Comparison of ENCODE assay signal across 16 mouse cellular contexts in the genomic region with DNA sequence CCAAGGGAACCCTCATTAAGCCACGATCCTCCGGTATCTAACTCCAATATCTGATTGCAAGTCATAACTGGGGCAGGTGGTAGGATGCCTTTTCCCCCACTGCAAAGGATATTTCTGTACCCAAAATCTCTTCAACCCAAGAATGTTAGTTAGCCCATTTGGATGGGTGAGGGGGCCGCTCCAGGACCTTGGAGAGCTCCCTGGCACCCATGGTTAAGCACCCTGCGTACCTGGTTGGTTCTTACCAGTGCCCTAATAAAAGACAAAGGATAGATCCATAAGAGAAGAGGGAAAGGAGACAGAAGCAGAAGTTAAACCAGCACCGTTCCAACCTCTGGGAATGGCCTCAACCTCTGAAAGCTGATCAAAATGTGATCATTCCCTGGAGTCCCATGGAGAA.
A peak's percentile ranks its signal among the peaks of the same experiment; 100 is the strongest.
DNase-seq lines count a peak whose midpoint lies in the region; ATAC-seq and TF ChIP-seq lines count a peak whose summit lies in the region.
"Had no signal": no experiment of that assay in that cellular context is flagged by ENCODE, and none has a peak within 500 bp of the region (broad histone marks: within the 10 kb centered on the region; RNA-seq: fewer than 3 reads in every experiment).

No protein-coding gene starts in this region.

- TF ChIP-seq POLR2A in CH12.LX (IDR thresholded peaks at IDR 0.05; ENCODE audit: low read depth, low read length) = no peak

- no peaks in the 10 kb centered on the region for H3K36me3 ChIP-seq in kidney, postnatal 0 days (ENCODE audit: insufficient read depth, low read length)
- H3K36me3 ChIP-seq in kidney, embryonic 16.5 days (ENCODE audit: insufficient read depth, low read length) = no peaks in the 10 kb centered on the region
- no peaks in the 10 kb centered on the region for H3K36me3 ChIP-seq in CH12.LX (replicated peaks in 1 of 2; ENCODE audit: control insufficient read depth in 1 of 2, insufficient read depth in 1 of 2, low read length in 1 of 2)
- H3K36me3 ChIP-seq: embryonic facial prominence, embryonic 15.5 days; heart, embryonic 10.5 days had no signal

- TF ChIP-seq RAD21 in CH12.LX (IDR thresholded peaks at IDR 0.05; ENCODE audit: low read depth, low read length) = no peak

- dilution Hi-C loops in CH12.LX (cut with MboI; ENCODE audit: extremely low pct_ligation_motif_present, extremely low pct_unique_long_range_greater_than_20kb, low sequenced_read_pairs) = no loop called here

- TF ChIP-seq CTCF in kidney, postnatal 0 days (IDR thresholded peaks at IDR 0.05; ENCODE audit: low read depth) = no peak
- no peak for TF ChIP-seq CTCF in CH12.LX (conservative IDR thresholded peaks at IDR 0.05 in 1 of 2, IDR thresholded peaks at IDR 0.05 in 1 of 2; ENCODE audit: low read depth in 2 of 2, low read length in 2 of 2)
- no peak for TF ChIP-seq CTCF in layer of hippocampus, adult 2 months (conservative IDR thresholded peaks at IDR 0.05)

- peak; percentile 22 for DNase-seq in kidney, postnatal 0 days (ENCODE audit: low spot score)
- peak; percentile 3 for DNase-seq in CH12.LX (ENCODE audit: extremely low read depth)
- peak; percentile 13 for DNase-seq in WW6 (ENCODE audit: low read depth, low spot score)
- peak; percentile 42 for DNase-seq in forelimb bud, embryonic 11.5 days (ENCODE audit: low read depth, low spot score)
- DNase-seq in urinary bladder, adult 18-20 months (ENCODE audit: low spot score in 2 of 2) = no peak
- no peak for DNase-seq in layer of hippocampus, adult 2 months (ENCODE audit: low spot score in 2 of 2)
- DNase-seq: cerebellum, adult 8-10 months; heart, postnatal 36 days; kidney, adult 9 months; lung, adult 2 months had no signal

- in situ Hi-C loops in CH12.LX (cut with MboI; ENCODE audit: low pct_ligation_motif_present, low pct_unique_long_range_greater_than_20kb, low sequenced_read_pairs) = no loop called here

- no peaks in the 10 kb centered on the region for H3K27me3 ChIP-seq in kidney, postnatal 0 days (ENCODE audit: insufficient read depth, low read length)
- H3K27me3 ChIP-seq in kidney, embryonic 16.5 days (ENCODE audit: insufficient read depth, low read length) = no peaks in the 10 kb centered on the region
- peaks cover 17% of the 10 kb centered on the region for H3K27me3 ChIP-seq in CH12.LX (replicated peaks)
- H3K27me3 ChIP-seq: embryonic facial prominence, embryonic 15.5 days; megakaryocyte, embryonic 14.5 days had no signal

- no peaks in the 10 kb centered on the region for H3K4me1 ChIP-seq in kidney, postnatal 0 days (replicated peaks; ENCODE audit: insufficient read depth, low read length)
- H3K4me1 ChIP-seq in kidney, embryonic 16.5 days (ENCODE audit: insufficient read depth, low read length) = no peaks in the 10 kb centered on the region
- H3K4me1 ChIP-seq in CH12.LX (ENCODE audit: control insufficient read depth in 1 of 2, insufficient read depth in 2 of 2) = no peaks in the 10 kb centered on the region
- H3K4me1 ChIP-seq: embryonic facial prominence, embryonic 15.5 days; heart, embryonic 10.5 days; megakaryocyte, embryonic 14.5 days had no signal

- no peak overlapping the region for H3K9ac ChIP-seq in kidney, postnatal 0 days (ENCODE audit: low read depth, low read length)
- H3K9ac ChIP-seq in kidney, embryonic 16.5 days (replicated peaks; ENCODE audit: low read length) = no peak overlapping the region
- no peak overlapping the region for H3K9ac ChIP-seq in CH12.LX (ENCODE audit: insufficient read depth, low read depth)
- H3K9ac ChIP-seq: embryonic facial prominence, embryonic 15.5 days had no signal

- WGBS in kidney, postnatal 0 days = 59% methylated on average over 5 of the region's 5 CpGs
- WGBS in kidney, embryonic 16.5 days = 61% methylated on average over 5 of the region's 5 CpGs

- H3K9me3 ChIP-seq in kidney, postnatal 0 days (replicated peaks; ENCODE audit: low read length) = no peaks in the 10 kb centered on the region
- H3K9me3 ChIP-seq in kidney, embryonic 16.5 days (ENCODE audit: low read length) = no peaks in the 10 kb centered on the region
- H3K9me3 ChIP-seq in CH12.LX (replicated peaks; ENCODE audit: low read length) = no peaks in the 10 kb centered on the region
- H3K9me3 ChIP-seq: embryonic facial prominence, embryonic 15.5 days; heart, embryonic 10.5 days had no signal

- H3K4me2 ChIP-seq in kidney, postnatal 0 days (ENCODE audit: low read length) = no peak overlapping the region
- no peak overlapping the region for H3K4me2 ChIP-seq in kidney, embryonic 16.5 days (replicated peaks; ENCODE audit: low read depth, low read length)
- H3K4me2 ChIP-seq in CH12.LX (ENCODE audit: insufficient read depth, low read depth, poor library complexity, severe bottlenecking) = no peak overlapping the region
- H3K4me2 ChIP-seq: embryonic facial prominence, embryonic 15.5 days had no signal

- no peaks in the 10 kb centered on the region for H3K79me2 ChIP-seq in CH12.LX (replicated peaks; ENCODE audit: control insufficient read depth, extremely low read depth, insufficient read depth, poor library complexity, severe bottlenecking)

- ATAC-seq in kidney, postnatal 0 days (replicated peaks; ENCODE audit: low FRiP score, low read depth) = no peak
- ATAC-seq in kidney, embryonic 16.5 days (ENCODE audit: low FRiP score, low TSS enrichment) = no peak
- no peak for ATAC-seq in granulocyte monocyte progenitor cell, adult 5-6 weeks (replicated peaks; ENCODE audit: poor library complexity, severe bottlenecking)
- ATAC-seq: forebrain, embryonic 14.5 days had no signal

- no peak for TF ChIP-seq EP300 in CH12.LX (IDR thresholded peaks at IDR 0.05; ENCODE audit: low read length)

- H3K4me3 ChIP-seq in kidney, postnatal 0 days (replicated peaks; ENCODE audit: low read depth, low read length) = no peak overlapping the region
- H3K4me3 ChIP-seq in kidney, embryonic 16.5 days (ENCODE audit: low read length) = no peak overlapping the region
- H3K4me3 ChIP-seq in CH12.LX (replicated peaks in 1 of 3; ENCODE audit: low read depth in 2 of 3, low read length in 2 of 3, poor library complexity in 1 of 3) = no peak overlapping the region
- H3K4me3 ChIP-seq in layer of hippocampus, adult 2 months = no peak overlapping the region
- H3K4me3 ChIP-seq: embryonic facial prominence, embryonic 15.5 days; heart, embryonic 10.5 days; megakaryocyte, embryonic 14.5 days had no signal

- H3K27ac ChIP-seq in kidney, postnatal 0 days = no peak overlapping the region
- no peak overlapping the region for H3K27ac ChIP-seq in kidney, embryonic 16.5 days (ENCODE audit: low read length)
- no peak overlapping the region for H3K27ac ChIP-seq in CH12.LX (ENCODE audit: insufficient read depth, low read depth)
- H3K27ac ChIP-seq in layer of hippocampus, adult 2 months = no peak overlapping the region; the same call in 1 of the 2 replicates
- H3K27ac ChIP-seq: embryonic facial prominence, embryonic 15.5 days; heart, embryonic 10.5 days had no signal

TF ChIP-seq in CH12.LX, 34 proteins besides CTCF, POLR2A, EP300 and RAD21:
- TF ChIP-seq ZNF384 (IDR thresholded peaks at IDR 0.05; ENCODE audit: low read depth, low read length) (no peak), RCOR1 (conservative IDR thresholded peaks at IDR 0.05; ENCODE audit: low read depth, low read length) (no peak), MAZ (IDR thresholded peaks at IDR 0.05; ENCODE audit: low read depth, low read length) (no peak), MAFK (IDR thresholded peaks at IDR 0.05; ENCODE audit: insufficient replicate concordance, low read length) (no peak), TBP (conservative IDR thresholded peaks at IDR 0.05; ENCODE audit: low read depth, low read length) (no peak)

Comparison
In these comparisons a context has a peak if more than half of its experiments do, and no peak if none do; other contexts are left out.
1. DNase-seq: peak in kidney, postnatal 0 days (single experiment), CH12.LX (single experiment), WW6 (single experiment) and forelimb bud, embryonic 11.5 days (single experiment); none in urinary bladder, adult 18-20 months (0 of 2) and layer of hippocampus, adult 2 months (0 of 2).